ENCODE assay signal across 9 mouse cellular contexts in genomic region chr15:78429871-78430622, GRCm38 (mm10). TPM values are rescaled to one million over a fixed set of nuclear protein-coding genes. Genes with fewer than 3 reads are reported as not detected.
A peak's percentile ranks its signal among the peaks of the same experiment; 100 is the strongest.
DNase-seq lines count a peak whose midpoint lies in the region; ATAC-seq lines count a peak whose summit lies in the region.
"Had no signal": no experiment of that assay in that cellular context is flagged by ENCODE, and none has a peak within 500 bp of the region (broad histone marks: within the 10 kb centered on the region; RNA-seq: fewer than 3 reads in every experiment).

No protein-coding gene starts in this region.

- H3K9me3 ChIP-seq in forebrain, embryonic 11.5 days (ENCODE audit: control insufficient read depth, low read length) = no peaks in the 10 kb centered on the region
- no peaks in the 10 kb centered on the region for H3K9me3 ChIP-seq in hindbrain, embryonic 16.5 days (ENCODE audit: control insufficient read depth, low read length)
- no peaks in the 10 kb centered on the region for H3K9me3 ChIP-seq in midbrain, embryonic 15.5 days

- 91% methylated on average over 13 of the region's 13 CpGs for WGBS in forebrain, embryonic 11.5 days
- WGBS in hindbrain, embryonic 16.5 days = 79% methylated on average over 13 of the region's 13 CpGs
- 88% methylated on average over 13 of the region's 13 CpGs for WGBS in midbrain, embryonic 15.5 days

- H3K9ac ChIP-seq in forebrain, embryonic 11.5 days (ENCODE audit: low read length) = peak overlapping the region; percentile 65; the same call in 1 of the 2 replicates
- H3K9ac ChIP-seq in hindbrain, embryonic 16.5 days (ENCODE audit: low read depth, low read length) = peak overlapping the region; percentile 89
- peak overlapping the region; percentile 89 for H3K9ac ChIP-seq in midbrain, embryonic 15.5 days

- H3K36me3 ChIP-seq in forebrain, embryonic 11.5 days (ENCODE audit: control insufficient read depth, insufficient read depth, low read length) = peaks cover 3% of the 10 kb centered on the region; the same call in 1 of the 2 replicates
- H3K36me3 ChIP-seq in hindbrain, embryonic 16.5 days (ENCODE audit: control insufficient read depth, insufficient read depth, low read length) = peaks cover 14% of the 10 kb centered on the region
- H3K36me3 ChIP-seq in midbrain, embryonic 15.5 days (replicated peaks) = 0 out of 2 replicates have a peak, but pooled peaks cover 11% of the 10 kb centered on the region

- no peaks in the 10 kb centered on the region for H3K27me3 ChIP-seq in forebrain, embryonic 11.5 days (ENCODE audit: control insufficient read depth, insufficient read depth, low read length)
- no peaks in the 10 kb centered on the region for H3K27me3 ChIP-seq in hindbrain, embryonic 16.5 days (replicated peaks; ENCODE audit: control insufficient read depth, insufficient read depth, low read length)
- H3K27me3 ChIP-seq in midbrain, embryonic 15.5 days (replicated peaks) = peaks cover 3% of the 10 kb centered on the region; the same call in 1 of the 2 replicates

- peak; percentile 29 for DNase-seq in gastrocnemius, postnatal 25 days
- DNase-seq in gastrocnemius, adult 18-20 months (ENCODE audit: low spot score) = no peak
- DNase-seq in forebrain, embryonic 11.5 days (ENCODE audit: low spot score) = no peak
- DNase-seq in right cerebral cortex, postnatal 4 days = no peak
- DNase-seq in left cerebral cortex, adult 11 months (ENCODE audit: low spot score) = no peak

- no peak for ATAC-seq in forebrain, embryonic 11.5 days (replicated peaks; ENCODE audit: low FRiP score)
- no peak for ATAC-seq in hindbrain, embryonic 16.5 days
- no peak for ATAC-seq in midbrain, embryonic 15.5 days (replicated peaks)
- ATAC-seq in erythroid progenitor cell, adult 5-6 weeks (replicated peaks; ENCODE audit: low FRiP score, poor library complexity, severe bottlenecking) = no peak

- no peak overlapping the region for H3K27ac ChIP-seq in forebrain, embryonic 11.5 days (ENCODE audit: low read depth, low read length)
- no peak overlapping the region; the same call in 1 of the 2 replicates for H3K27ac ChIP-seq in hindbrain, embryonic 16.5 days (ENCODE audit: low read depth, low read length)
- H3K27ac ChIP-seq in midbrain, embryonic 15.5 days = 0 out of 2 replicates have a peak overlapping the region, but pooled peaks have one; percentile 73

- peaks cover 2% of the 10 kb centered on the region; the same call in 1 of the 2 replicates for H3K4me1 ChIP-seq in forebrain, embryonic 11.5 days (replicated peaks; ENCODE audit: control insufficient read depth, insufficient read depth, low read length)
- H3K4me1 ChIP-seq in hindbrain, embryonic 16.5 days (ENCODE audit: control insufficient read depth, insufficient read depth, low read depth, low read length) = peaks cover 13% of the 10 kb centered on the region
- H3K4me1 ChIP-seq in midbrain, embryonic 15.5 days = peaks cover 15% of the 10 kb centered on the region

- H3K4me3 ChIP-seq in forebrain, embryonic 11.5 days (ENCODE audit: low read depth, low read length) = no peak overlapping the region
- H3K4me3 ChIP-seq in hindbrain, embryonic 16.5 days (ENCODE audit: low read length) = peak overlapping the region; percentile 81
- peak overlapping the region; percentile 80 for H3K4me3 ChIP-seq in midbrain, embryonic 15.5 days

- peak overlapping the region; percentile 76; the same call in 1 of the 2 replicates for H3K4me2 ChIP-seq in forebrain, embryonic 11.5 days (ENCODE audit: low read depth, low read length, severe bottlenecking)
- H3K4me2 ChIP-seq in hindbrain, embryonic 16.5 days (ENCODE audit: low read length) = peak overlapping the region; percentile 79
- H3K4me2 ChIP-seq in midbrain, embryonic 15.5 days = peak overlapping the region; percentile 77

RNA-seq across cellular contexts. Expression of gene Kctd17, which starts 1.7 kb away (rescaled TPM):
- total RNA-seq in gastrocnemius, postnatal 25 days (2021) = 10 to 100 TPM; 15.8 to 22.8 TPM
- 10 to 100 TPM in 1 of 2 experiments, 1 to 10 TPM in 1; 8.4 to 13.9 TPM for total RNA-seq in gastrocnemius, adult 18-20 months (2021)
- polyA plus RNA-seq in forebrain, embryonic 11.5 days (2014; fragmentation: Nextera tagmentation; extraction: Ambion mirVana) = 67.9 and 76.7 TPM in 2 replicates
- polyA plus RNA-seq in hindbrain, embryonic 16.5 days (2015; fragmentation: Nextera tagmentation; extraction: Ambion mirVana) = 161 and 172 TPM in 2 replicates
- polyA plus RNA-seq in midbrain, embryonic 15.5 days (2015; fragmentation: Nextera tagmentation; extraction: Ambion mirVana) = 162 and 163 TPM in 2 replicates
- 2.2 and 14.7 TPM in 2 replicates for total RNA-seq in erythroid progenitor cell, adult 5-6 weeks (2015; ENCODE audit: low replicate concordance)
- not detected in 2 replicates for total RNA-seq in erythroid progenitor cell, adult 5-6 weeks (2017; ENCODE audit: low replicate concordance)

RNA-seq across cellular contexts. Expression of gene Mpst, which starts 23.8 kb away (rescaled TPM):
- total RNA-seq in gastrocnemius, postnatal 25 days (2021) = 10 to 100 TPM; 55.7 to 56.8 TPM
- 10 to 100 TPM; 56.5 to 65.3 TPM for total RNA-seq in gastrocnemius, adult 18-20 months (2021)
- 2.7 and 4.2 TPM in 2 replicates for polyA plus RNA-seq in forebrain, embryonic 11.5 days (2014; fragmentation: Nextera tagmentation; extraction: Ambion mirVana)
- polyA plus RNA-seq in hindbrain, embryonic 16.5 days (2015; fragmentation: Nextera tagmentation; extraction: Ambion mirVana) = 5.1 and 5.2 TPM in 2 replicates
- 4.3 and 5.3 TPM in 2 replicates for polyA plus RNA-seq in midbrain, embryonic 15.5 days (2015; fragmentation: Nextera tagmentation; extraction: Ambion mirVana)
- total RNA-seq in erythroid progenitor cell, adult 5-6 weeks (2015; ENCODE audit: low replicate concordance) = 32.8 and 35.2 TPM in 2 replicates
- 45.6 and 67.9 TPM in 2 replicates for total RNA-seq in erythroid progenitor cell, adult 5-6 weeks (2017; ENCODE audit: low replicate concordance)

RNA-seq across cellular contexts. Expression of gene Tst, which starts 24.3 kb away (rescaled TPM):
- 10 to 100 TPM; 18.4 to 26.5 TPM for total RNA-seq in gastrocnemius, postnatal 25 days (2021)
- total RNA-seq in gastrocnemius, adult 18-20 months (2021) = 10 to 100 TPM; 21.7 to 24.2 TPM
- polyA plus RNA-seq in forebrain, embryonic 11.5 days (2014; fragmentation: Nextera tagmentation; extraction: Ambion mirVana) = 10.4 and 11.9 TPM in 2 replicates
- polyA plus RNA-seq in hindbrain, embryonic 16.5 days (2015; fragmentation: Nextera tagmentation; extraction: Ambion mirVana) = 30.3 and 43.5 TPM in 2 replicates
- polyA plus RNA-seq in midbrain, embryonic 15.5 days (2015; fragmentation: Nextera tagmentation; extraction: Ambion mirVana) = 11.5 and 15.6 TPM in 2 replicates
- total RNA-seq in erythroid progenitor cell, adult 5-6 weeks (2015; ENCODE audit: low replicate concordance) = 29.3 and 42.2 TPM in 2 replicates
- 15.8 and 20.8 TPM in 2 replicates for total RNA-seq in erythroid progenitor cell, adult 5-6 weeks (2017; ENCODE audit: low replicate concordance)

RNA-seq across cellular contexts. Expression of gene Tex33, which starts 34.3 kb away (rescaled TPM):
- not detected for total RNA-seq in gastrocnemius, postnatal 25 days (2021)
- not detected for total RNA-seq in gastrocnemius, adult 18-20 months (2021)
- not detected in 2 replicates for polyA plus RNA-seq in forebrain, embryonic 11.5 days (2014; fragmentation: Nextera tagmentation; extraction: Ambion mirVana)
- polyA plus RNA-seq in hindbrain, embryonic 16.5 days (2015; fragmentation: Nextera tagmentation; extraction: Ambion mirVana) = 0.17 TPM in 1 of 2 replicates, not detected in the other
- polyA plus RNA-seq in midbrain, embryonic 15.5 days (2015; fragmentation: Nextera tagmentation; extraction: Ambion mirVana) = not detected in 2 replicates
- total RNA-seq in erythroid progenitor cell, adult 5-6 weeks (2015; ENCODE audit: low replicate concordance) = not detected in 2 replicates
- not detected in 2 replicates for total RNA-seq in erythroid progenitor cell, adult 5-6 weeks (2017; ENCODE audit: low replicate concordance)

RNA-seq across cellular contexts. Expression of gene Tmprss6, which starts 38.4 kb away (rescaled TPM):
- total RNA-seq in gastrocnemius, postnatal 25 days (2021) = not detected
- total RNA-seq in gastrocnemius, adult 18-20 months (2021) = under 1 TPM in 1 of 2 experiments, not detected in 1; 0.17 TPM
- polyA plus RNA-seq in forebrain, embryonic 11.5 days (2014; fragmentation: Nextera tagmentation; extraction: Ambion mirVana) = 0.31 and 0.79 TPM in 2 replicates
- 0.29 and 0.51 TPM in 2 replicates for polyA plus RNA-seq in hindbrain, embryonic 16.5 days (2015; fragmentation: Nextera tagmentation; extraction: Ambion mirVana)
- polyA plus RNA-seq in midbrain, embryonic 15.5 days (2015; fragmentation: Nextera tagmentation; extraction: Ambion mirVana) = 0.28 and 0.61 TPM in 2 replicates
- total RNA-seq in erythroid progenitor cell, adult 5-6 weeks (2015; ENCODE audit: low replicate concordance) = not detected in 2 replicates
- total RNA-seq in erythroid progenitor cell, adult 5-6 weeks (2017; ENCODE audit: low replicate concordance) = 0.26 TPM in 1 of 2 replicates, not detected in the other
- total RNA-seq: layer of hippocampus, postnatal 10 days had no signal
